30 mouse cellular contexts compared by ENCODE assay signal in genomic region chr11:65133661-65134060, GRCm38 (mm10). TPM values are rescaled to one million over a fixed set of nuclear protein-coding genes. Genes with fewer than 3 reads are reported as not detected.
DNase-seq lines count a peak whose midpoint lies in the region; ATAC-seq and TF ChIP-seq lines count a peak whose summit lies in the region.
"Had no signal": no experiment of that assay in that cellular context is flagged by ENCODE, and none has a peak within 500 bp of the region (broad histone marks: within the 10 kb centered on the region; RNA-seq: fewer than 3 reads in every experiment).

No protein-coding gene starts in this region.

- no peak for TF ChIP-seq EP300 in heart, adult 2 months (IDR thresholded peaks at IDR 0.05; ENCODE audit: insufficient read depth, low read depth, low read length)

- intact Hi-C loops in heart, adult 2 months (cut with DNase I) = no loop called here

- H3K79me2 ChIP-seq in heart, adult 2 months (replicated peaks; ENCODE audit: control insufficient read depth, insufficient read depth, low read length) = no peaks in the 10 kb centered on the region

- ATAC-seq in megakaryocyte progenitor cell, adult 5-6 weeks (replicated peaks; ENCODE audit: poor library complexity) = no peak
- ATAC-seq: activated CD4-positive, CD25-positive, alpha-beta regulatory T cell, adult 4 months; CD4-positive, CD25-positive, alpha-beta regulatory T cell, adult 4 months; forebrain, embryonic 14.5 days; forebrain, embryonic 16.5 days; Patski had no signal

- H3K4me3 ChIP-seq in cerebellum, adult 2 months (replicated peaks; ENCODE audit: insufficient read depth, low read depth, low read length) = no peak overlapping the region
- H3K4me3 ChIP-seq in heart, adult 2 months = no peak overlapping the region
- H3K4me3 ChIP-seq: embryonic facial prominence, embryonic 13.5 days; embryonic facial prominence, embryonic 15.5 days; erythroblast, embryonic 14.5 days; forebrain, embryonic 10.5 days; forebrain, embryonic 12.5 days had no signal

- no peak for TF ChIP-seq POLR2A in cerebellum, adult 2 months (IDR thresholded peaks at IDR 0.05; ENCODE audit: borderline replicate concordance, insufficient read depth, low read length)
- no peak for TF ChIP-seq POLR2A in heart, adult 2 months (IDR thresholded peaks at IDR 0.05; ENCODE audit: insufficient read depth, low read depth, low read length)

- no peak overlapping the region for H3K9ac ChIP-seq in heart, adult 2 months (ENCODE audit: low read depth, low read length)
- H3K9ac ChIP-seq: embryonic facial prominence, embryonic 13.5 days; embryonic facial prominence, embryonic 15.5 days; forebrain, embryonic 12.5 days had no signal

- H3K27me3 ChIP-seq in cerebellum, adult 2 months (ENCODE audit: control insufficient read depth, insufficient read depth, low read length) = no peaks in the 10 kb centered on the region
- H3K27me3 ChIP-seq in heart, adult 2 months (ENCODE audit: control insufficient read depth, insufficient read depth, low read length) = no peaks in the 10 kb centered on the region
- H3K27me3 ChIP-seq: CH12.LX; embryonic facial prominence, embryonic 13.5 days; embryonic facial prominence, embryonic 15.5 days; forebrain, embryonic 12.5 days; Patski had no signal

- DNase-seq in cerebellum, adult 2 months = no peak
- DNase-seq in cerebellum, adult 18-20 months = no peak
- DNase-seq in heart, adult 11 months = peak; percentile 55
- no peak for DNase-seq in heart, adult 2 months
- DNase-seq in brain, adult 2 months (ENCODE audit: low read depth, low spot score) = peak; percentile 81
- DNase-seq: adrenal gland, adult 8-10 months; adrenal gland, postnatal 14 days; adrenal gland, postnatal 36 days; B cell, adult 2 months; cerebellum, adult 11 months; cerebellum, adult 8-10 months; cerebellum, adult 9-11 months; cerebellum, postnatal 14 days; cerebellum, postnatal 36 days; embryo, embryonic 11 days had no signal

- no peaks in the 10 kb centered on the region; the same call in 1 of the 2 replicates for H3K36me3 ChIP-seq in heart, adult 2 months (ENCODE audit: control insufficient read depth, insufficient read depth, low read length)
- H3K36me3 ChIP-seq: embryonic facial prominence, embryonic 13.5 days; embryonic facial prominence, embryonic 15.5 days; forebrain, embryonic 10.5 days; forebrain, embryonic 12.5 days; G1E had no signal

- peak overlapping the region; percentile 41; the same call in 1 of the 2 replicates for H3K27ac ChIP-seq in cerebellum, adult 2 months (ENCODE audit: insufficient read depth, low read length)
- no peak overlapping the region for H3K27ac ChIP-seq in heart, adult 2 months
- H3K27ac ChIP-seq: embryonic facial prominence, embryonic 13.5 days; embryonic facial prominence, embryonic 15.5 days; forebrain, embryonic 10.5 days; forebrain, embryonic 12.5 days had no signal

- 63% methylated on average over 4 of the region's 4 CpGs for WGBS in cerebellum, adult 2 months
- 67% methylated on average over 4 of the region's 4 CpGs for WGBS in heart, adult 2 months

- no peak for TF ChIP-seq CTCF in cerebellum, adult 2 months (IDR thresholded peaks at IDR 0.05; ENCODE audit: borderline replicate concordance, insufficient read depth, low read depth, low read length)
- no peak for TF ChIP-seq CTCF in heart, adult 2 months (IDR thresholded peaks at IDR 0.05)

- H3K4me1 ChIP-seq in cerebellum, adult 2 months (ENCODE audit: control insufficient read depth, insufficient read depth, low read length) = peaks cover 38% of the 10 kb centered on the region
- H3K4me1 ChIP-seq in heart, adult 2 months (ENCODE audit: control insufficient read depth, insufficient read depth, low read length) = peaks cover 1% of the 10 kb centered on the region; the same call in 1 of the 2 replicates
- H3K4me1 ChIP-seq: embryonic facial prominence, embryonic 13.5 days; embryonic facial prominence, embryonic 15.5 days; forebrain, embryonic 10.5 days had no signal

RNA-seq across cellular contexts. Expression of gene 1700086D15Rik, which starts 26.0 kb away (rescaled TPM):
- 1.6 and 2.2 TPM in 2 replicates for polyA plus RNA-seq in cerebellum, adult 2 months (2012; rRNA removed)
- total RNA-seq in heart, adult 2 months (2021) = under 1 TPM in 1 of 2 experiments, not detected in 1; 0.41 TPM
- not detected in 2 replicates for polyA plus RNA-seq in heart, adult 2 months (2012; rRNA removed)
- not detected in 2 replicates for total RNA-seq in megakaryocyte progenitor cell, adult 5-6 weeks (2015)
- not detected in 2 replicates for total RNA-seq in megakaryocyte progenitor cell, adult 5-6 weeks (2017)
- total RNA-seq: CH12.LX; common myeloid progenitor, adult 5-6 weeks had no signal
- polyA plus RNA-seq: activated CD4-positive, CD25-positive, alpha-beta regulatory T cell, adult 4 months; CD4-positive, CD25-positive, alpha-beta regulatory T cell, adult 4 months; embryonic facial prominence, embryonic 11.5 days; embryonic facial prominence, embryonic 13.5 days; embryonic facial prominence, embryonic 15.5 days; erythroblast, embryonic 14.5 days; forebrain, embryonic 10.5 days; forebrain, embryonic 14.5 days; forebrain, embryonic 16.5 days; G1E; Patski had no signal

RNA-seq across cellular contexts. Expression of gene Arhgap44, which starts 29.1 kb away (rescaled TPM):
- 77.3 and 82.9 TPM in 2 replicates for polyA plus RNA-seq in cerebellum, adult 2 months (2012; rRNA removed)
- total RNA-seq in heart, adult 2 months (2021) = 10 to 100 TPM; 21.8 to 26.6 TPM
- polyA plus RNA-seq in heart, adult 2 months (2012; rRNA removed) = 14.9 and 16.8 TPM in 2 replicates
- total RNA-seq in megakaryocyte progenitor cell, adult 5-6 weeks (2015) = not detected in 2 replicates
- not detected in 2 replicates for total RNA-seq in megakaryocyte progenitor cell, adult 5-6 weeks (2017)
- total RNA-seq: CH12.LX; common myeloid progenitor, adult 5-6 weeks had no signal
- polyA plus RNA-seq: erythroblast, embryonic 14.5 days; G1E had no signal

Comparison
In these comparisons a context has a peak if more than half of its experiments do, and no peak if none do; other contexts are left out.
1. DNase-seq: peak in heart, adult 11 months (single experiment) and brain, adult 2 months (single experiment); none in cerebellum, adult 2 months (0 of 2), cerebellum, adult 18-20 months (0 of 2) and heart, adult 2 months (0 of 2).
2. RNA of gene Arhgap44, which starts 29.1 kb away (total RNA-seq): 21.8 to 26.6 TPM in heart, adult 2 months; not detected in megakaryocyte progenitor cell, adult 5-6 weeks; every median in the first group is over 10 times any median in the second.